Mouse (Mus musculus): Measurements from ENCODE around the gene Grk4. TPM values are rescaled to one million over a fixed set of nuclear protein-coding genes. Genes with fewer than 3 reads are reported as not detected.

Grk4 gene
- total RNA-seq (2023) = 4.9 TPM

GRCm38 (mm10) chr5:34659686-34660590 lies at the start of gene Grk4, which contains the start of gene Nop14:
TSS of gene Grk4 (plus strand) at chr5:34660379.
TSS of gene Nop14 (minus strand) at chr5:34660148.

GRCm38 (mm10) chr5:34636481-34637287 lies 23.5 kb upstream of the Grk4 start, which contains the start of gene Mfsd10:
TSS of gene Mfsd10 (minus strand) at chr5:34637212.

GRCm38 (mm10) chr5:34761509-34761908 lies 101.3 kb downstream of the Grk4 start, which contains the start of gene Htt:
TSS of gene Htt (plus strand) at chr5:34761740.

Other genes with a start within 250 kb of the Grk4 start
- 29.1 TPM for gene Tnip2, start 146.4 kb upstream of the Grk4 start, total RNA-seq (2023)
- gene Sh3bp2, start 134.5 kb upstream of the Grk4 start, total RNA-seq (2023) = 9.9 TPM
- gene Add1, start 86.7 kb upstream of the Grk4 start, total RNA-seq (2023) = 330 TPM
- 50.9 TPM for gene Mfsd10, start 23.2 kb upstream of the Grk4 start, total RNA-seq (2023)
- gene Nop14, start 231 bp upstream of the Grk4 start, total RNA-seq (2023) = 45.9 TPM
- 61.2 TPM for gene Htt, start 101.4 kb downstream of the Grk4 start, total RNA-seq (2023)
- gene Msantd1, start 247.6 kb downstream of the Grk4 start, total RNA-seq (2023) = 3.2 TPM

Data from CD4-positive naive resting alpha-beta T cell, adult 76 days (primary cell).